ENCODE assay signal across 15 mouse cellular contexts in the genomic region with DNA sequence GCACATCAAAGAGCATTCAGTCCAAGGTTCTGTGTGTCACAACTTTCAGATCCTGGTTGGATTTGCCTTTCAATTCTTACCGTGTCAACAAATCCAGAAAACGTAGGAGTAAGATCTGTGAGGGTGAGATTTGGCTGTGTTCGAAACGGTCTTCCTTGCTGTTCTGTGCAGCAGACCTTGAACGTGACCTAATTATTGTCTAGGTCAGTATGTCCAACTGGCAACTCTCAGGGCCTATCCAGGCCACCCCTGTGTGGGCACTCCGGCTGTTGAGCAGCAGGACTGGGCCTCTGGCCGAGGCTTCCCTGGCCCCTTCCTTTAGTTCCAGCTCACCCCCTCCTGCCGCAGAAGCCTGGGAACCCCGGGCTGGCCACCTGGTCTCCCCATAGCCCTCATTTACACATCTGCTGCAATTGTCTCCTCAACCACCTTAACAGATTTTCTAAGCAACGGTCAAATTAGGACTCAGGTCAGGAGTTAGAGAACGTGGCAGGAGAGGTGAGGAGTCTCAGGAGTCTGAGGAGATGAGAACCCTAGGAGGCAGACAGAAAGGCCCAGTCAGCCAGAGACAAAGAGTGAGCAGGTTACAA. TPM values are rescaled to one million over a fixed set of nuclear protein-coding genes. Genes with fewer than 3 reads are reported as not detected.
A peak's percentile ranks its signal among the peaks of the same experiment; 100 is the strongest.
DNase-seq lines count a peak whose midpoint lies in the region; ATAC-seq lines count a peak whose summit lies in the region.
"Had no signal": no experiment of that assay in that cellular context is flagged by ENCODE, and none has a peak within 500 bp of the region (broad histone marks: within the 10 kb centered on the region; RNA-seq: fewer than 3 reads in every experiment).

No protein-coding gene starts in this region.

- no peaks in the 10 kb centered on the region for H3K36me3 ChIP-seq in kidney, embryonic 15.5 days
- H3K36me3 ChIP-seq: embryonic facial prominence, embryonic 13.5 days had no signal

- H3K4me2 ChIP-seq in kidney, embryonic 15.5 days = no peak overlapping the region
- H3K4me2 ChIP-seq: embryonic facial prominence, embryonic 13.5 days had no signal

- no peaks in the 10 kb centered on the region for H3K27me3 ChIP-seq in kidney, embryonic 15.5 days
- H3K27me3 ChIP-seq: CH12.LX; embryonic facial prominence, embryonic 13.5 days had no signal

- ATAC-seq in kidney, embryonic 15.5 days (replicated peaks; ENCODE audit: low FRiP score) = no peak
- ATAC-seq: forebrain, postnatal 0 days; intestine, postnatal 0 days had no signal

- peak; percentile 32 for DNase-seq in kidney, adult 9 months
- DNase-seq in adrenal gland, postnatal 14 days = peak; percentile 50
- peak; percentile 67 for DNase-seq in cerebellum, adult 11-12 months
- DNase-seq in kidney, postnatal 36 days = peak; percentile 29 to 39
- DNase-seq in spleen, postnatal 14 days (ENCODE audit: low spot score in 2 of 2) = no peak
- DNase-seq in frontal cortex, postnatal 14 days (ENCODE audit: low spot score in 2 of 2) = no peak
- DNase-seq in right cerebral cortex, adult 18-20 months = no peak
- DNase-seq: forebrain, postnatal 0 days; heart, postnatal 10 days had no signal

- H3K27ac ChIP-seq in kidney, embryonic 15.5 days = no peak overlapping the region
- H3K27ac ChIP-seq: embryonic facial prominence, embryonic 13.5 days; liver, embryonic 14.5 days; macrophage had no signal

- no peak overlapping the region for H3K9ac ChIP-seq in kidney, embryonic 15.5 days
- H3K9ac ChIP-seq: embryonic facial prominence, embryonic 13.5 days; forebrain, postnatal 0 days; liver, embryonic 14.5 days had no signal

- H3K9me3 ChIP-seq in kidney, embryonic 15.5 days (replicated peaks) = no peaks in the 10 kb centered on the region
- H3K9me3 ChIP-seq: embryonic facial prominence, embryonic 13.5 days had no signal

- 36% methylated on average over 11 of the region's 11 CpGs for WGBS in kidney, embryonic 15.5 days

- H3K4me3 ChIP-seq in kidney, embryonic 15.5 days (replicated peaks) = no peak overlapping the region
- H3K4me3 ChIP-seq: embryonic facial prominence, embryonic 13.5 days had no signal

- H3K4me1 ChIP-seq in kidney, embryonic 15.5 days = peaks cover 13% of the 10 kb centered on the region

RNA-seq across cellular contexts. Expression of gene Metap1d, which starts 13.9 kb away (rescaled TPM):
- 39.5 and 42.1 TPM in 2 replicates for polyA plus RNA-seq in kidney, embryonic 15.5 days (2015; fragmentation: Nextera tagmentation; extraction: Ambion mirVana)
- total RNA-seq in adrenal gland, postnatal 14 days (2021) = 36.3 and 36.5 TPM in 2 replicates

Comparison
In these comparisons a context has a peak if more than half of its experiments do, and no peak if none do; other contexts are left out.
1. DNase-seq: peak in kidney, adult 9 months (single experiment), adrenal gland, postnatal 14 days (single experiment), cerebellum, adult 11-12 months (single experiment) and kidney, postnatal 36 days (2 of 2); none in spleen, postnatal 14 days (0 of 2), frontal cortex, postnatal 14 days (0 of 2) and right cerebral cortex, adult 18-20 months (single experiment).